Mouse (Mus musculus) ES-E14 (cell line): ENCODE results near the gene Rasa4.

Source experiments
- CHD2 ChIP-seq: IDR thresholded peaks from 2 replicates; pipeline ENCODE4 v1.6.1; 2014; ENCODE audit warnings: mild to moderate bottlenecking, low read depth, low read length, inconsistent platforms
- HCFC1 ChIP-seq: IDR thresholded peaks from 2 replicates; pipeline ENCODE4 v1.6.1; 2012; ENCODE audit warnings: low read length, inconsistent platforms, borderline replicate concordance; ENCODE audit not compliant: insufficient read depth
- ZC3H11A ChIP-seq: IDR thresholded peaks from 2 replicates; pipeline ENCODE4 v1.6.1; 2012; ENCODE audit warnings: low read depth, mild to moderate bottlenecking, inconsistent platforms, low read length, borderline replicate concordance
- ZNF384 ChIP-seq: IDR thresholded peaks from 2 replicates; pipeline ENCODE4 v1.6.1; 2012; ENCODE audit warnings: low read depth, low read length, inconsistent platforms

DNA sequence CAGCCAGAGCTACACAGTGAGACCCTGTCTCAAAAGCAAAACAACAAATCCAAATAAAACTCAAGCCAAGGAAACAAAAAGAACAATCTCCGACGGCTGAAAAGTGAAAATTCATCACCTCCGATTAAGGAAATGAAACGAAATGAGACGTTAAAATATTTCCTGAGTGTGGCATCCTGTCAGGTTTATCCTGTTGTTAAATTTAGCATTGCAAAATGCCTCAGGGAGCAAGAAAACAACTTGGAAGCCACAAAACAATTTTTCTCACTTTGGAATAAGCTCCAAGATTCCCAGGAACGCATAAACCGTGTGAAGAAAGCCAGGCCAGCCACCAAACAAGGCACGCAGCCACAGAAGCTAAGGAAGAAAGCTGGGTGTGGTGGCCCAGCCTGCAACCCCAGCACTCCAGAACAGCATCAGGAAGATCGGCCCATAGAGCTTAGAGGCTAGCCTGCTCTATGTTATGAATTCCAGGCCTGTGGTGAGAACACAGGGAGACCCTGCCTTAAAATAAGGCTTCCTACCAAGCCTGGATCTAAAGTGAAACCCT, 6.6 kb upstream of the Rasa4 start:
- TF ChIP-seq CHD2 = no peak
- no peak for TF ChIP-seq ZC3H11A
- no peak for TF ChIP-seq ZNF384
- TF ChIP-seq HCFC1 = no peak
